Mouse (Mus musculus) MEL (cell line): ENCODE results near the gene Cwf19l1. TPM values are rescaled to one million over a fixed set of nuclear protein-coding genes. Genes with fewer than 3 reads are reported as not detected.

Experiments used
- DNase-seq: peaks from one replicate; pipeline ENCODE4 v3.0.0; 2011; ENCODE audit warnings: low read depth, low spot score
- H3K27ac ChIP-seq: 2 replicates; pipeline ENCODE4 v1.5.1; 2012; ENCODE audit warnings: low read depth, mild to moderate bottlenecking, control low read depth, low read length, moderate library complexity; ENCODE audit not compliant: control insufficient read depth
- H3K27me3 ChIP-seq, 2 experiments: fragments of 150-350 bp in 1 of 2; sonication (generic) in 1 of 2; 2 replicates each; pipeline ENCODE4 v1.6.1; 2012; ENCODE audit warnings: low read length in 2 of 2, mild to moderate bottlenecking in 2 of 2, improper control_type of control experiment in 1 of 2, moderate library complexity in 1 of 2; ENCODE audit not compliant: insufficient read depth in 2 of 2, control insufficient read depth in 1 of 2
- H3K36me3 ChIP-seq, 2 experiments: 2 replicates each; pipeline ENCODE4 v1.6.1; 2012 to 2014; ENCODE audit warnings: low read length in 2 of 2, improper control_type of control experiment in 1 of 2, inconsistent platforms in 1 of 2, mild to moderate bottlenecking in 1 of 2; ENCODE audit not compliant: insufficient read depth in 2 of 2, control insufficient read depth in 1 of 2
- H3K4me1 ChIP-seq, 2 experiments: fragments of 150-350 bp in 1 of 2; sonication (generic) in 1 of 2; 2 replicates each; pipeline ENCODE4 v1.6.1; 2012; ENCODE audit warnings: low read length in 2 of 2, improper control_type of control experiment in 1 of 2, mild to moderate bottlenecking in 1 of 2; ENCODE audit not compliant: insufficient read depth in 2 of 2, control insufficient read depth in 1 of 2
- H3K4me3 ChIP-seq, 2 experiments: fragments of 150-350 bp in 1 of 2; sonication (generic) in 1 of 2; 2 replicates each; pipeline ENCODE4 v1.5.1; 2012; ENCODE audit warnings: low read depth in 2 of 2, low read length in 2 of 2, mild to moderate bottlenecking in 2 of 2, moderate library complexity in 2 of 2, control low read depth in 1 of 2, improper control_type of control experiment in 1 of 2; ENCODE audit not compliant: control insufficient read depth in 1 of 2, insufficient read depth in 1 of 2
- H3K79me2 ChIP-seq: 2 replicates; pipeline ENCODE4 v1.6.1; 2012; ENCODE audit warnings: mild to moderate bottlenecking, low read length, moderate library complexity; ENCODE audit not compliant: control insufficient read depth, poor library complexity, insufficient read depth
- H3K9ac ChIP-seq: 2 replicates; pipeline ENCODE4 v1.6.1; 2012; ENCODE audit warnings: low read depth, mild to moderate bottlenecking, control low read depth, low read length, moderate library complexity; ENCODE audit not compliant: control insufficient read depth, poor library complexity, severe bottlenecking
- H3K9me3 ChIP-seq: fragments of 150-350 bp; sonication (generic); replicated peaks from 2 replicates; pipeline ENCODE4 v1.6.1; 2012; ENCODE audit warnings: mild to moderate bottlenecking, low read length, improper control_type of control experiment, moderate library complexity; ENCODE audit not compliant: insufficient read depth
- BHLHE40 ChIP-seq: IDR thresholded peaks from 2 replicates; pipeline ENCODE4 v1.6.1; 2012; ENCODE audit warnings: low read depth, mild to moderate bottlenecking, inconsistent platforms, low read length, improper control_type of control experiment, borderline replicate concordance
- CHD1 ChIP-seq: IDR thresholded peaks from 2 replicates; pipeline ENCODE4 v1.6.1; 2012; ENCODE audit warnings: low read depth, mild to moderate bottlenecking, inconsistent platforms, low read length, improper control_type of control experiment
- CHD2 ChIP-seq: IDR thresholded peaks from 2 replicates; pipeline ENCODE4 v1.6.1; 2011; ENCODE audit warnings: low read length, improper control_type of control experiment
- CTCF ChIP-seq, 3 experiments: IDR thresholded peaks in 2 of 3; conservative IDR thresholded peaks in 1 of 3; 2 replicates each; pipeline ENCODE4 v1.5.1; 2011 to 2012; ENCODE audit warnings: low read length in 3 of 3, low read depth in 2 of 3, mild to moderate bottlenecking in 2 of 3, improper control_type of control experiment in 1 of 3, inconsistent platforms in 1 of 3, mixed read lengths in 1 of 3, moderate library complexity in 1 of 3; ENCODE audit not compliant: control insufficient read depth in 1 of 3, insufficient read depth in 1 of 3, poor library complexity in 1 of 3, severe bottlenecking in 1 of 3
- E2F4 ChIP-seq: IDR thresholded peaks from 2 replicates; pipeline ENCODE4 v1.6.1; 2011; ENCODE audit warnings: low read depth, low read length, improper control_type of control experiment, borderline replicate concordance
- EP300 ChIP-seq, 2 experiments: IDR thresholded peaks; 2 replicates each; pipeline ENCODE4 v1.6.1; 2011; ENCODE audit warnings: improper control_type of control experiment in 2 of 2, low read length in 2 of 2, low read depth in 1 of 2, mild to moderate bottlenecking in 1 of 2
- ETS1 ChIP-seq: IDR thresholded peaks from 2 replicates; pipeline ENCODE4 v1.6.1; 2012; ENCODE audit warnings: low read depth, mild to moderate bottlenecking, inconsistent platforms, low read length, improper control_type of control experiment, moderate library complexity
- GATA1 ChIP-seq: IDR thresholded peaks from 2 replicates; pipeline ENCODE4 v1.6.1; 2011; ENCODE audit warnings: low read depth, low read length, improper control_type of control experiment
- HCFC1 ChIP-seq: IDR thresholded peaks from 2 replicates; pipeline ENCODE4 v1.6.1; 2012; ENCODE audit warnings: low read depth, mild to moderate bottlenecking, inconsistent platforms, low read length, improper control_type of control experiment, moderate library complexity
- JUND ChIP-seq: IDR thresholded peaks from 2 replicates; pipeline ENCODE4 v1.6.1; 2011; ENCODE audit warnings: low read depth, mild to moderate bottlenecking, improper control_type of control experiment, low read length
- KAT2A ChIP-seq: conservative IDR thresholded peaks from 2 replicates; pipeline ENCODE4 v1.6.1; 2012; ENCODE audit warnings: low read depth, low read length, improper control_type of control experiment, inconsistent platforms
- MAX ChIP-seq: IDR thresholded peaks from 2 replicates; pipeline ENCODE4 v1.6.1; 2011; ENCODE audit warnings: low read length, improper control_type of control experiment
- MAZ ChIP-seq: IDR thresholded peaks from 2 replicates; pipeline ENCODE4 v1.6.1; 2012; ENCODE audit warnings: low read depth, mild to moderate bottlenecking, inconsistent platforms, low read length, improper control_type of control experiment
- MEF2A ChIP-seq: IDR thresholded peaks from 2 replicates; pipeline ENCODE4 v1.6.1; 2014; ENCODE audit warnings: low read depth, mild to moderate bottlenecking, inconsistent platforms, low read length, improper control_type of control experiment; ENCODE audit not compliant: poor library complexity, insufficient replicate concordance, severe bottlenecking; ENCODE audit errors: extremely low read depth
- MXI1 ChIP-seq: IDR thresholded peaks from 2 replicates; pipeline ENCODE4 v1.6.1; 2011; ENCODE audit warnings: mild to moderate bottlenecking, low read depth, low read length, improper control_type of control experiment
- MYB ChIP-seq: IDR thresholded peaks from 2 replicates; pipeline ENCODE4 v1.6.1; 2011; ENCODE audit warnings: mild to moderate bottlenecking, low read depth, low read length, improper control_type of control experiment
- NRF1 ChIP-seq: IDR thresholded peaks from 2 replicates; pipeline ENCODE4 v1.6.1; 2014; ENCODE audit warnings: low read depth, mild to moderate bottlenecking, inconsistent platforms, low read length, improper control_type of control experiment, moderate library complexity; ENCODE audit not compliant: poor library complexity, insufficient read depth, severe bottlenecking
- POLR2A ChIP-seq, 2 experiments: IDR thresholded peaks; 2 replicates each; pipeline ENCODE4 v1.6.1; 2011 to 2012; ENCODE audit warnings: low read length in 2 of 2, mild to moderate bottlenecking in 2 of 2, control low read depth in 1 of 2, improper control_type of control experiment in 1 of 2, low read depth in 1 of 2, moderate library complexity in 1 of 2; ENCODE audit not compliant: control insufficient read depth in 1 of 2, insufficient read depth in 1 of 2, poor library complexity in 1 of 2
- POLR2AphosphoS2 ChIP-seq: IDR thresholded peaks from 2 replicates; pipeline ENCODE4 v1.6.1; 2011; ENCODE audit warnings: low read length, improper control_type of control experiment
- POLR2AphosphoS5 ChIP-seq: IDR thresholded peaks from 2 replicates; pipeline ENCODE4 v1.6.1; 2012; ENCODE audit warnings: low read depth, borderline replicate concordance, mild to moderate bottlenecking, inconsistent platforms, low read length, moderate library complexity, mixed read lengths
- SIN3A ChIP-seq: IDR thresholded peaks from 2 replicates; pipeline ENCODE4 v1.6.1; 2012; ENCODE audit warnings: low read length, improper control_type of control experiment, inconsistent platforms
- TAL1 ChIP-seq: IDR thresholded peaks from 2 replicates; pipeline ENCODE4 v1.6.1; 2012; ENCODE audit warnings: mild to moderate bottlenecking, inconsistent platforms, low read length, moderate library complexity, mixed read lengths
- TBP ChIP-seq: IDR thresholded peaks from 2 replicates; pipeline ENCODE4 v1.8.0; 2011; ENCODE audit warnings: low read depth, low read length, improper control_type of control experiment
- TCF12 ChIP-seq: IDR thresholded peaks from 2 replicates; pipeline ENCODE4 v1.6.1; 2014; ENCODE audit warnings: low read depth, mild to moderate bottlenecking, inconsistent platforms, low read length, improper control_type of control experiment, moderate library complexity
- USF1 ChIP-seq: IDR thresholded peaks from 2 replicates; pipeline ENCODE4 v1.6.1; 2014; ENCODE audit warnings: low read depth, mild to moderate bottlenecking, inconsistent platforms, low read length, improper control_type of control experiment, moderate library complexity
- USF2 ChIP-seq, 2 experiments: IDR thresholded peaks; 2 replicates each; pipeline ENCODE4 v1.6.1; 2011 to 2012; ENCODE audit warnings: improper control_type of control experiment in 2 of 2, low read length in 2 of 2, borderline replicate concordance in 1 of 2, inconsistent platforms in 1 of 2, low read depth in 1 of 2, mild to moderate bottlenecking in 1 of 2; ENCODE audit not compliant: insufficient read depth in 1 of 2
- ZMIZ1 ChIP-seq: IDR thresholded peaks from 2 replicates; pipeline ENCODE4 v1.6.1; 2012; ENCODE audit warnings: low read depth, mild to moderate bottlenecking, inconsistent platforms, low read length, improper control_type of control experiment, moderate library complexity
- ZNF384 ChIP-seq: IDR thresholded peaks from 2 replicates; pipeline ENCODE4 v1.6.1; 2012; ENCODE audit warnings: low read depth, mild to moderate bottlenecking, inconsistent platforms, low read length, improper control_type of control experiment
- polyA plus RNA-seq, 2 experiments: library from polyadenylated mRNA; stranded (reverse) in 1 of 2; unstranded in 1 of 2; fragments of >175 nt in 1 of 2; fragments of >200 nt in 1 of 2; gene quantifications; 2 replicates each; pipeline versions ENCODE4 v1.2.1 to v1.2.4; 2012; ENCODE audit warnings: low replicate concordance in 2 of 2, low read depth in 1 of 2; ENCODE audit not compliant: insufficient read length in 2 of 2, insufficient read depth in 1 of 2, missing spikeins in 1 of 2
- total RNA-seq: library from RNA; depleted of rRNA; stranded (reverse); fragments of 300-350 nt; gene quantifications from 2 replicates; pipeline ENCODE4 v1.2.3, GENCODE M21; 2012

Cwf19l1 gene
- total and polyA plus RNA-seq, 3 experiments, result 28.2 to 68.6 TPM; not detected in 1

DNA sequence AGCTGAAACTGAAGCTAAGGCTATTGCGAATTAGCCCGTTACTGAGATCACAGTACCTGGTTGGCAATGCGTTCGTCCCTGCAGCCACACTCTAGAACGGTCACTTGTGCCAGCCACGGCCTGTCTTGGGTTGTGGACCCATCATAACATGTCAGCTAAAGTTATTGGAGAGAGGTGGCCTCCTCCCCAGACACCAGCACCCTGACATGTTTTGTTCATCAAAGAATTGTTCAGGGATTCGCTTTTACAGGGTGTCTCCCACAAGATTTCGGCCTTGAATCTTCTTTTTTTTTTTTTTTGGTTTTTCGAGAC is 10.8 kb upstream of the Cwf19l1 start:
- Histone ChIP-seq H3K27me3 (peaks cover 8% of the 10 kb centered on the region in 2 experiments), H3K9me3 (no peaks in the 10 kb centered on the region), H3K79me2 (peaks cover 24% of the 10 kb centered on the region), H3K9ac (peak overlapping the region; percentile 83), H3K27ac (peak overlapping the region; percentile 66), H3K36me3 (peaks cover 16 to 36% of the 10 kb centered on the region in 2 experiments), H3K4me1 (peaks cover 12 to 36% of the 10 kb centered on the region in 2 experiments), H3K4me3 (peak overlapping the region; percentile 57 to 83)
- DNase-seq, result no peak
- TF ChIP-seq POLR2A (IDR thresholded peaks at IDR 0.05; ENCODE audit: control insufficient read depth in 1 of 2, insufficient read depth in 1 of 2, low read depth in 1 of 2, low read length in 2 of 2, poor library complexity in 1 of 2) (peak in 1 of 2 experiments; percentile 58; a peak in 1 of 4 replicates), JUND (no peak), CHD1 (no peak), MYB (no peak), EP300 (IDR thresholded peaks at IDR 0.05; ENCODE audit: low read depth in 1 of 2, low read length in 2 of 2) (0 out of 4 replicates have a peak, but pooled peaks of 1 of the 2 experiments have one; percentile 1), POLR2AphosphoS2 (no peak), ZMIZ1 (0 out of 2 replicates have a peak, but pooled peaks have one; percentile 5), CHD2 (no peak), TAL1 (no peak)

DNA sequence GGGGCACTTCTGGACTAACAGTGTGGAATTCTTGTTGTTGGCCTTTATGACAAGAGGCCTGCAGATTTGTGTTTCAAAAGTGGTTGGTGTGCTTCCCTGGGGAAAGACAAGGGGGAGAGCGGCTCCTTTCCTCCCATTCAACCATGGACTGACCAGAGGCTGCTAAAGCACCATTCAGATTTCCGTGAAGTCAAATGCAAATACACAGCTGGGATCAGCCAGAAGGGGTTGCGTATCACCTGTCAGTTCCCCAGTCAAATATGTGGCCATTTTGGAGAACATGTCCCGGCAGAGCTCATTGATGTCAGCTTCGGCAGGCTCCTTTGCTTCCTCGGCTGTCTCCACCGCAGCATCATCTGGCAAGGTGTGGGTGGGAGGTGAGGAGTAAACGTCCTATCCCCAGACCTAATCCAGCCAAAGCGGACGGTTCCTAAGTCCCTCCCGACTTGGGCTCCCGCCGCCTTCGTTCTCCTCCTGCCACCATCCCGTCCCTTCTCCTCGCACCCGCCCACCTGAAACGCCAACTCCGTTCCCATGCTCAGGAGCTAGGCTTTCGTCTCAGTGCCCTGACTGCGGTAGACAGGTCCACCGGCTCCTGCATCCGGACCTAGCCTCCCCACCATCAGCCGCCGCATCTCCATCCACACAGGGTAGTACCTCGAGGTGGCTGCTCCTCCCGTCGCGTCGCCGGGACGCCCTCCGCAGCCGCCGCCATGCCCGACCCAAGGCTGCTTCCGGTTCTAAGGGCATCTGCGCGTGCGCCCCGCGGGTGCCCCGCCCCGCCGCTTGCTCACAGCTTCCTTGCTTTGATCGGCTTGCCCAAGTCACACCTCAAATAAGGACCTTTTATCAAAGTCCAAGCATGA is 10.3 kb upstream of the Cwf19l1 start, which contains the start of gene Bloc1s2:
Bloc1s2 (minus strand) TSS at position 745 of the 866 bp plus-strand sequence.
- Histone ChIP-seq H3K9me3 (no peaks in the 10 kb centered on the region), H3K36me3 (peaks cover 16 to 36% of the 10 kb centered on the region in 2 experiments), H3K27ac (peak within 1 kb of the TSS; percentile 74), H3K4me3 (peak within 1 kb of the TSS; percentile 73 to 83), H3K9ac (peak within 1 kb of the TSS; percentile 83), H3K27me3 (peaks cover 8% of the 10 kb centered on the region in 2 experiments), H3K79me2 (peaks cover 24% of the 10 kb centered on the region), H3K4me1 (peaks cover 12 to 36% of the 10 kb centered on the region in 2 experiments)
- peak; percentile 96 for DNase-seq
- TF ChIP-seq MXI1, result peak; percentile 70
- peak; percentile 92 for TF ChIP-seq POLR2AphosphoS2
- TF ChIP-seq MAZ, result peak; percentile 83
- TF ChIP-seq E2F4, result no peak
- TF ChIP-seq EP300 (IDR thresholded peaks at IDR 0.05; ENCODE audit: low read depth in 1 of 2, low read length in 2 of 2), result peak in 1 of 2 experiments; percentile 42; a peak in 1 of 4 replicates
- TF ChIP-seq CHD1, result no peak
- TF ChIP-seq POLR2AphosphoS5, result no peak
- no peak for TF ChIP-seq MEF2A
- no peak for TF ChIP-seq USF2 (IDR thresholded peaks at IDR 0.05; ENCODE audit: borderline replicate concordance in 1 of 2, insufficient read depth in 1 of 2, low read depth in 1 of 2, low read length in 2 of 2)
- TF ChIP-seq TBP, result peak; percentile 71
- TF ChIP-seq NRF1, result peak; percentile 85
- no peak for TF ChIP-seq CHD2
- TF ChIP-seq BHLHE40, result no peak
- no peak for TF ChIP-seq TAL1
- TF ChIP-seq SIN3A, result peak; percentile 79; the same call in 1 of the 2 replicates
- peak; percentile 46; the same call in 1 of the 2 replicates for TF ChIP-seq ETS1
- peak; percentile 83 for TF ChIP-seq HCFC1
- no peak for TF ChIP-seq JUND
- peak; percentile 87 for TF ChIP-seq ZMIZ1
- TF ChIP-seq TCF12, result peak; percentile 72
- no peak; the same call in 1 of the 2 replicates for TF ChIP-seq KAT2A
- no peak for TF ChIP-seq CTCF (IDR thresholded peaks at IDR 0.05 in 2 of 3, conservative IDR thresholded peaks at IDR 0.05 in 1 of 3; ENCODE audit: control insufficient read depth in 1 of 3, insufficient read depth in 1 of 3, low read depth in 2 of 3, low read length in 3 of 3, poor library complexity in 1 of 3, severe bottlenecking in 1 of 3)
- TF ChIP-seq USF1, result no peak
- TF ChIP-seq ZNF384, result no peak
- TF ChIP-seq MAX, result peak; percentile 80
- TF ChIP-seq GATA1, result no peak
